ENCODE assay signal across 29 mouse cellular contexts in the genomic region with DNA sequence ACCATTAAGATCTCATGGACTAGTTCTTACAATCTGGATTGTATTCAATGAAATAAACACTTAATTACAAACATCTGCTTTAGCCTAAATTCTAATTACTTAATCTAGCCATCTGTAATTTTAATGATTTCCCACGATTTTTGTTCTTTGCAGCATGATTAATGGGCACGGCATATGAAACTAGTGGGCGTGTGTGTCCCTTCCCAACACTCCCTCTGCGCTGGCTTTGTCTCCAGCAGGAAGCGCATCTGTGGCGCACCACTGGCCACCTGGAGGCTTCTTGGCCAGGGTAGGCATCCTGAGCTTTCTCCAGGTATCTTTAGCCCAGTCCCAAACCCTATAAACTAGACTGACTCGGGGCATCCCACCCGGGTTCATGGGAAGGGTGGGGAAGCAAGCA.
DNase-seq lines count a peak whose midpoint lies in the region; ATAC-seq and TF ChIP-seq lines count a peak whose summit lies in the region.
"Had no signal": no experiment of that assay in that cellular context is flagged by ENCODE, and none has a peak within 500 bp of the region (broad histone marks: within the 10 kb centered on the region; RNA-seq: fewer than 3 reads in every experiment).

No protein-coding gene starts in this region.

- ATAC-seq in forebrain, embryonic 11.5 days (replicated peaks; ENCODE audit: low FRiP score) = no peak
- 0 out of 2 replicates have a peak, but pooled peaks have one; percentile 36 for ATAC-seq in forebrain, embryonic 16.5 days
- no peak for ATAC-seq in stomach, postnatal 0 days (ENCODE audit: low FRiP score, low TSS enrichment)
- ATAC-seq: inflammation-experienced regulatory T-cells, adult 6 months; liver, embryonic 12.5 days; liver, postnatal 0 days; Patski had no signal

- DNase-seq in forebrain, embryonic 10.5 days (ENCODE audit: extremely low spot score, low spot score) = no peak
- no peak for DNase-seq in forebrain, embryonic 11.5 days (ENCODE audit: low spot score)
- peak in 1 of 2 experiments; percentile 53 for DNase-seq in layer of hippocampus, adult 2 months (ENCODE audit: low spot score in 2 of 2)
- no peak for DNase-seq in layer of hippocampus, adult 9-10 months (ENCODE audit: low spot score)
- DNase-seq in stomach, postnatal 0 days (ENCODE audit: low spot score) = peak; percentile 24
- no peak for DNase-seq in midbrain, embryonic 10.5 days (ENCODE audit: low spot score)
- no peak for DNase-seq in right cerebral cortex, postnatal 10 days (ENCODE audit: low spot score in 2 of 2)
- DNase-seq: adrenal gland, postnatal 10 days; cerebellum, adult 11 months; embryo, embryonic 11 days; heart, adult 2 months; kidney, adult 11 months; kidney, postnatal 25 days; left cerebral cortex, postnatal 4 days; liver, postnatal 0 days; midbrain, embryonic 14.5 days; right cerebral cortex, adult 18-20 months; right cerebral cortex, postnatal 4 days; thymus, adult 2 months; thymus, postnatal 4 days had no signal

- no peak overlapping the region for H3K9ac ChIP-seq in forebrain, embryonic 11.5 days (ENCODE audit: low read length)
- H3K9ac ChIP-seq in forebrain, embryonic 16.5 days (replicated peaks; ENCODE audit: low read depth, low read length) = no peak overlapping the region
- H3K9ac ChIP-seq in stomach, postnatal 0 days (ENCODE audit: low read length) = no peak overlapping the region
- H3K9ac ChIP-seq: embryonic facial prominence, embryonic 12.5 days; heart, embryonic 12.5 days; kidney, embryonic 15.5 days; liver, embryonic 12.5 days; liver, postnatal 0 days had no signal

- no peaks in the 10 kb centered on the region for H3K36me3 ChIP-seq in forebrain, embryonic 10.5 days (replicated peaks)
- H3K36me3 ChIP-seq in forebrain, embryonic 11.5 days (ENCODE audit: control insufficient read depth, insufficient read depth, low read length) = no peaks in the 10 kb centered on the region
- H3K36me3 ChIP-seq in forebrain, embryonic 16.5 days (ENCODE audit: control insufficient read depth, insufficient read depth) = no peaks in the 10 kb centered on the region
- H3K36me3 ChIP-seq in stomach, postnatal 0 days (ENCODE audit: control insufficient read depth, insufficient read depth, low read length) = no peaks in the 10 kb centered on the region
- no peaks in the 10 kb centered on the region for H3K36me3 ChIP-seq in midbrain, embryonic 10.5 days
- H3K36me3 ChIP-seq: embryonic facial prominence, embryonic 12.5 days; G1E; heart, embryonic 12.5 days; kidney, embryonic 15.5 days; liver, embryonic 12.5 days had no signal

- H3K4me2 ChIP-seq in forebrain, embryonic 11.5 days (ENCODE audit: low read depth, low read length, severe bottlenecking) = no peak overlapping the region
- no peak overlapping the region for H3K4me2 ChIP-seq in forebrain, embryonic 16.5 days (ENCODE audit: low read length)
- no peak overlapping the region for H3K4me2 ChIP-seq in stomach, postnatal 0 days (replicated peaks; ENCODE audit: low read depth)
- H3K4me2 ChIP-seq: embryonic facial prominence, embryonic 12.5 days; heart, embryonic 12.5 days; kidney, embryonic 15.5 days; liver, embryonic 12.5 days had no signal

- 0 out of 2 replicates have a peak, but pooled peaks cover 3% of the 10 kb centered on the region for H3K27me3 ChIP-seq in forebrain, embryonic 10.5 days (ENCODE audit: poor library complexity, severe bottlenecking)
- no peaks in the 10 kb centered on the region for H3K27me3 ChIP-seq in forebrain, embryonic 11.5 days (ENCODE audit: control insufficient read depth, insufficient read depth, low read length)
- H3K27me3 ChIP-seq in forebrain, embryonic 16.5 days (replicated peaks; ENCODE audit: control insufficient read depth, insufficient read depth, low read length) = no peaks in the 10 kb centered on the region
- H3K27me3 ChIP-seq in stomach, postnatal 0 days (ENCODE audit: control insufficient read depth, insufficient read depth, low read length) = no peaks in the 10 kb centered on the region
- no peaks in the 10 kb centered on the region for H3K27me3 ChIP-seq in midbrain, embryonic 10.5 days (ENCODE audit: low read depth, poor library complexity, severe bottlenecking)
- H3K27me3 ChIP-seq: embryonic facial prominence, embryonic 12.5 days; kidney, embryonic 15.5 days; liver, embryonic 12.5 days had no signal

- peaks cover 30% of the 10 kb centered on the region for H3K4me1 ChIP-seq in forebrain, embryonic 10.5 days
- H3K4me1 ChIP-seq in forebrain, embryonic 11.5 days (replicated peaks; ENCODE audit: control insufficient read depth, insufficient read depth, low read length) = no peaks in the 10 kb centered on the region; the same call in 1 of the 2 replicates
- H3K4me1 ChIP-seq in forebrain, embryonic 16.5 days (replicated peaks; ENCODE audit: control insufficient read depth, insufficient read depth, low read length) = peaks cover 16% of the 10 kb centered on the region
- H3K4me1 ChIP-seq in stomach, postnatal 0 days (replicated peaks; ENCODE audit: control insufficient read depth, insufficient read depth) = no peaks in the 10 kb centered on the region; the same call in 1 of the 2 replicates
- peaks cover 24% of the 10 kb centered on the region for H3K4me1 ChIP-seq in midbrain, embryonic 10.5 days
- H3K4me1 ChIP-seq: liver, embryonic 12.5 days had no signal

- no peaks in the 10 kb centered on the region for H3K9me3 ChIP-seq in forebrain, embryonic 10.5 days
- no peaks in the 10 kb centered on the region for H3K9me3 ChIP-seq in forebrain, embryonic 11.5 days (ENCODE audit: control insufficient read depth, low read length)
- H3K9me3 ChIP-seq in forebrain, embryonic 16.5 days (ENCODE audit: control insufficient read depth, low read length) = no peaks in the 10 kb centered on the region
- no peaks in the 10 kb centered on the region for H3K9me3 ChIP-seq in stomach, postnatal 0 days (ENCODE audit: control insufficient read depth, low read length)
- H3K9me3 ChIP-seq in midbrain, embryonic 10.5 days (replicated peaks) = no peaks in the 10 kb centered on the region
- H3K9me3 ChIP-seq: embryonic facial prominence, embryonic 12.5 days; G1E; heart, embryonic 12.5 days; kidney, embryonic 15.5 days; liver, embryonic 12.5 days had no signal

- peak overlapping the region; percentile 53 for H3K27ac ChIP-seq in forebrain, embryonic 10.5 days
- no peak overlapping the region for H3K27ac ChIP-seq in forebrain, embryonic 11.5 days (ENCODE audit: low read depth, low read length)
- H3K27ac ChIP-seq in layer of hippocampus, adult 2 months = peak overlapping the region; percentile 56
- H3K27ac ChIP-seq in forebrain, embryonic 16.5 days (ENCODE audit: low read length) = no peak overlapping the region
- H3K27ac ChIP-seq in stomach, postnatal 0 days (replicated peaks) = no peak overlapping the region
- H3K27ac ChIP-seq in midbrain, embryonic 10.5 days (replicated peaks) = no peak overlapping the region
- H3K27ac ChIP-seq: embryonic facial prominence, embryonic 12.5 days; heart, adult 2 months; kidney, embryonic 15.5 days; liver, embryonic 12.5 days; macrophage had no signal

- no peak for TF ChIP-seq CTCF in layer of hippocampus, adult 2 months (conservative IDR thresholded peaks at IDR 0.05)
- no peak for TF ChIP-seq CTCF in stomach, postnatal 0 days (IDR thresholded peaks at IDR 0.05; ENCODE audit: low read depth)

- TF ChIP-seq EP300 in stomach, postnatal 0 days (optimal IDR thresholded peaks at IDR 0.05) = no peak

- WGBS in forebrain, embryonic 10.5 days = 85% methylated on average over 8 of the region's 8 CpGs
- 68% methylated on average over 8 of the region's 8 CpGs for WGBS in forebrain, embryonic 11.5 days
- WGBS in forebrain, embryonic 16.5 days = 39% methylated on average over 8 of the region's 8 CpGs
- WGBS in stomach, postnatal 0 days = 59% methylated on average over 8 of the region's 8 CpGs
- 77% methylated on average over 8 of the region's 8 CpGs for whole genome bisulfite sequencing in midbrain, embryonic 10.5 days

- no peak overlapping the region for H3K4me3 ChIP-seq in forebrain, embryonic 10.5 days
- H3K4me3 ChIP-seq in forebrain, embryonic 11.5 days (ENCODE audit: low read depth, low read length) = no peak overlapping the region
- no peak overlapping the region for H3K4me3 ChIP-seq in layer of hippocampus, adult 2 months
- H3K4me3 ChIP-seq in forebrain, embryonic 16.5 days (replicated peaks; ENCODE audit: low read length) = no peak overlapping the region
- no peak overlapping the region for H3K4me3 ChIP-seq in stomach, postnatal 0 days (ENCODE audit: low read depth, low read length)
- no peak overlapping the region for H3K4me3 ChIP-seq in midbrain, embryonic 10.5 days
- H3K4me3 ChIP-seq: embryonic facial prominence, embryonic 12.5 days; heart, adult 2 months; heart, embryonic 12.5 days; kidney, embryonic 15.5 days; liver, embryonic 12.5 days had no signal

Comparison
In these comparisons a context has a peak if more than half of its experiments do, and no peak if none do; other contexts are left out.
1. H3K27ac ChIP-seq: peak in forebrain, embryonic 10.5 days (single experiment) and layer of hippocampus, adult 2 months (single experiment); none in forebrain, embryonic 11.5 days (single experiment), forebrain, embryonic 16.5 days (single experiment), stomach, postnatal 0 days (single experiment) and midbrain, embryonic 10.5 days (single experiment).